Mouse (Mus musculus): ENCODE data around the gene Gm42372. TPM values are rescaled to one million over a fixed set of nuclear protein-coding genes. Genes with fewer than 3 reads are reported as not detected.

Gm42372 gene
- polyA plus RNA-seq (2012; rRNA removed): 2.3 TPM in 2 replicates

DNA sequence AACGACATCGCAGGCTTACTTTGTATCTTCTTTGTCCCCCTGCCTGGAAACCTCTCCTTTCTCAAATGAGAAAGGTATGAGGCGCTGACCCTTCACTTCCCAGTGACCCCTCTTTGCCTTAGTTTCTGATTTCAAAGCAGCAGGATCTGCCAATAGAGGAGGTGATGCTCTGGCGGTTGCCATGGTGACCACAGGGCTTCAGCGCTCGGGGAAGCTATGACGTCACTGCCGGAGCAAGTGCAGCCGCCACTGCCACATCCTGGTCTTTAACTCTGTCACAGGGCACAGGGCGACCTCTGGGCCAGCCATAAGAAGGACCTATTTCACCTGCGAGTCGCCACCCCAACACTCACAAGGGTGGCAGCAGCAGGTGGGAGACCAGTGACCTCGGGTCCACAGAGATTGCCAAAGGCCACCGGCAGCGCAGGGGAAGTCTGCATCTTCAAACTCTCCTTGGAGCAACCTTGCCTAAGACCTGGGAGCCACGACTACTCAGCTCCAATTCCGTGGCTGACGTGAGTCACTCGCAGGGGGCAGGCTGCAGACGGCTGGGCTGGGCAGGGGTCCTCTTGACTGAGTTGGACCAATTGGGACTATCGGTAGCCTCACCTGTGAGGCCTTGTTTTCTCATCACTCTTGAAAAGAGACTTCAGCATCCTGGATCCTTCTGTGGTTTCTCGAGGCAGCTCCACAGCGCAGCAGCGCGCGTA lies at the start of gene Gm42372:
TSS of gene Gm42372 (plus strand) at position 228 of the 710 bp plus-strand sequence.
- 39% methylated on average over 26 of the region's 26 CpGs for WGBS
- DNase-seq: peak; percentile 88
- H3K4me3 ChIP-seq (ENCODE audit: control insufficient read depth, insufficient read depth, low read length): peak within 1 kb of the TSS; percentile 31

DNA sequence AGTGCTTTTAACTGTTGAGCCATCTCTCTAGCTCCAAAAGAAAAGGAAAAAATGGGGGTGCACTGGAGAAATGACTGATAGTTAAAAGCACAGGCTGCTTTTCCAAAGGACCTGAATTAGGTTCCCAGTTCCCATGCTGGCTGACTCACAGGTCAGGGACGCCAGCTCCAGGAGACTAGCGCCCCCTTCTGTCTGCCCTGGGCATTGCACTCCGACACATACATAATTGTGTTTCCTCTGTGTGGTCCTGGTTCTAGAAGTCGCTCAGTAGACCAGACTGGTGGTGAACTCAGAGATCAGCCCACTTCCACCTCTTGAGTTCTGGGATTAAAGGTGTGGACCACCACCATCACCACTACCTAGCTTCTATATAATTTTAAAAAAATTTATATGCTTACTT lies 45.6 kb upstream of the Gm42372 start:
- DNase-seq: no peak
- Histone ChIP-seq H3K4me1 (replicated peaks; ENCODE audit: control insufficient read depth, insufficient read depth, low read length) (no peaks in the 10 kb centered on the region), H3K27me3 (ENCODE audit: control insufficient read depth, insufficient read depth, low read length) (no peaks in the 10 kb centered on the region), H3K27ac (ENCODE audit: control insufficient read depth, insufficient read depth, low read length) (no peak overlapping the region), H3K4me3 (ENCODE audit: control insufficient read depth, insufficient read depth, low read length) (no peak overlapping the region), H3K36me3 (ENCODE audit: control insufficient read depth, insufficient read depth, low read length) (no peaks in the 10 kb centered on the region)
- WGBS: 49% methylated on average over 4 of the region's 4 CpGs
- TF ChIP-seq CTCF (IDR thresholded peaks at IDR 0.05; ENCODE audit: borderline replicate concordance, control insufficient read depth, extremely low read depth, insufficient read depth, low read length, poor library complexity) (peak; percentile 63; the same call in 1 of the 2 replicates), POLR2A (IDR thresholded peaks at IDR 0.05; ENCODE audit: control insufficient read depth, extremely low read depth, insufficient read depth, low read length, poor library complexity) (no peak)

More for the DNA sequence above, at the start of gene Gm42372:
- TF ChIP-seq CTCF (IDR thresholded peaks at IDR 0.05; ENCODE audit: borderline replicate concordance, control insufficient read depth, extremely low read depth, insufficient read depth, low read length, poor library complexity): no peak
- TF ChIP-seq POLR2A (IDR thresholded peaks at IDR 0.05; ENCODE audit: control insufficient read depth, extremely low read depth, insufficient read depth, low read length, poor library complexity): no peak
- no peak within 1 kb of the TSS for H3K27ac ChIP-seq (ENCODE audit: control insufficient read depth, insufficient read depth, low read length)
- no peaks in the 10 kb centered on the region for H3K27me3 ChIP-seq (ENCODE audit: control insufficient read depth, insufficient read depth, low read length)
- peaks cover 23% of the 10 kb centered on the region for H3K4me1 ChIP-seq (replicated peaks; ENCODE audit: control insufficient read depth, insufficient read depth, low read length)
- H3K36me3 ChIP-seq (ENCODE audit: control insufficient read depth, insufficient read depth, low read length): no peaks in the 10 kb centered on the region

DNA sequence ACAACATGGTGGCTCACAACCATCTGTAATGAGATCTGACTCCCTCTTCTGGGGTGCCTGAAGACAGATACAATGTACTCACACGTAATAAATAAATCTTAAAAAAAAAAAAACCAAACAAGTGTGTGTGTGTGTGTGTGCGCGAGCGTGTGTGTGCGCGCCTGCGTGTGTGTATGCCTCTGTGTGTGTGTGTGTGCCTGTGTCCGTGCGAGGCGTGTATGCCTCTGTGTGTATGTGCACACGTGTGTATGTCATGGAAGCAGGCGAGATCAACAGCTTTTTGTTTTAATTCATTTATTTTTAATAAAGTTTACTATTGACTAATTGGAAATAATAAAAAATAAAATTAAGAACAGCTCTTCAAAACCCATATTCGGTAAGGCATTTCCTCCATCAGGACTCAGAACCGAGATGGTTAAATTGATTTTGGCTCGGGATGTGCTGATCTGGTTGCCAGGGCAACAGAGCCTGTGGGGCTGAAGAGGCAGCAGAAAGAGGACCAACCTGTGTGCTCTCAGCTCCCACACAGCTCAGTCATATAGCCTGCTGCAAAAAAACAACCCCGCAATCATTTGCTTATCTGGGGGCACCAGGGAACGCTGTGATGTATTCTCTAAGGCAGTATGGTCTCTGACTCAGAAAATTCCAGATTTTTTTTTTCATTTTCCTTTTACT lies 44.6 kb upstream of the Gm42372 start:
- Histone ChIP-seq H3K36me3 (ENCODE audit: control insufficient read depth, insufficient read depth, low read length) (no peaks in the 10 kb centered on the region), H3K4me3 (ENCODE audit: control insufficient read depth, insufficient read depth, low read length) (no peak overlapping the region), H3K27me3 (ENCODE audit: control insufficient read depth, insufficient read depth, low read length) (no peaks in the 10 kb centered on the region), H3K27ac (ENCODE audit: control insufficient read depth, insufficient read depth, low read length) (no peak overlapping the region), H3K4me1 (replicated peaks; ENCODE audit: control insufficient read depth, insufficient read depth, low read length) (0 out of 2 replicates have a peak, but pooled peaks cover 2% of the 10 kb centered on the region)
- TF ChIP-seq POLR2A (IDR thresholded peaks at IDR 0.05; ENCODE audit: control insufficient read depth, extremely low read depth, insufficient read depth, low read length, poor library complexity) (no peak), CTCF (IDR thresholded peaks at IDR 0.05; ENCODE audit: borderline replicate concordance, control insufficient read depth, extremely low read depth, insufficient read depth, low read length, poor library complexity) (no peak)
- WGBS: 82% methylated on average over 17 of the region's 17 CpGs
- no peak for DNase-seq

DNA sequence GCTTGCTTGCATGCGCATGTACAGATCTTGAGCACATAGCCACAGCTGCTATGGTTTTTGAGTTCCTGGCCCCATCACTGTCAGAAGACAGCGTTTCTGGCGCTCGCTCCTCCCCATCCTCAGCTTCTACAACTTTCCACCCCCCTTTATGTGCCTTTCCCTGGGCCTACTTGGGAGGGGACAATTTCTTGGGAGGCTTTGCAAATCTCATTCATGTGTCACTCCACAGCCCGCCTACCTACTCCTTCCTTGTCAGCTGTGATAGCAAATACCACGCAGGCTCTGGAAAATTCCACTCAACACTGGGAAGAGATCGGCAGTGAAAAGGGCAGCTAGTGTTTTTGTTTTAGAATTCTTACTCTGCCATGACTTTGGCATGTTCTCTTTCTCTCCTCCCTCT lies 42.6 kb upstream of the Gm42372 start:
- no peak overlapping the region for H3K27ac ChIP-seq (ENCODE audit: control insufficient read depth, insufficient read depth, low read length)
- H3K36me3 ChIP-seq (ENCODE audit: control insufficient read depth, insufficient read depth, low read length): no peaks in the 10 kb centered on the region
- H3K27me3 ChIP-seq (ENCODE audit: control insufficient read depth, insufficient read depth, low read length): peaks cover 4% of the 10 kb centered on the region; the same call in 1 of the 2 replicates
- H3K4me1 ChIP-seq (replicated peaks; ENCODE audit: control insufficient read depth, insufficient read depth, low read length): peaks cover 17% of the 10 kb centered on the region
- H3K4me3 ChIP-seq (ENCODE audit: control insufficient read depth, insufficient read depth, low read length): no peak overlapping the region
- 87% methylated on average over 7 of the region's 7 CpGs for WGBS
- TF ChIP-seq CTCF (IDR thresholded peaks at IDR 0.05; ENCODE audit: borderline replicate concordance, control insufficient read depth, extremely low read depth, insufficient read depth, low read length, poor library complexity): no peak
- TF ChIP-seq POLR2A (IDR thresholded peaks at IDR 0.05; ENCODE audit: control insufficient read depth, extremely low read depth, insufficient read depth, low read length, poor library complexity): no peak
- DNase-seq: no peak

DNA sequence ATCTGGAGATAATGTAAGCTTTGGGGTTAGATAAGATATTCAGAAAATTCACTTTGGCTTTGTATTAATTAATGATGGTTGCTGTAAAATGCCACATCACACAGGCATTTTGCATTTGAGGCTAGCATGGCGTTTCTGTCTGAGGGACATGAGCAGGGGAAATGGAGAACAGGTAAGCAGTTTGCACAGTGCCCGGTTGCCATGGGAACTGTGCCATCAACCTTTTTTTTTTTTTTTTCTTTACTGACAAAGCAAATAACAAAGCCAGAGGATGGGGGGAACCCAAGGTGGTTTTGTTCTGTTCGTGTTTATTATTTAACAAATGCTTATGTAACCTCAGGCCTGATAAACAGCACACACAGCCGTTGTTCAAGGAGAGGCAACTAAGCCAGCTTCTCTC lies 40.0 kb upstream of the Gm42372 start:
- Histone ChIP-seq H3K4me3 (ENCODE audit: control insufficient read depth, insufficient read depth, low read length) (no peak overlapping the region), H3K4me1 (replicated peaks; ENCODE audit: control insufficient read depth, insufficient read depth, low read length) (peaks cover 33% of the 10 kb centered on the region), H3K27me3 (ENCODE audit: control insufficient read depth, insufficient read depth, low read length) (peaks cover 20% of the 10 kb centered on the region; the same call in 1 of the 2 replicates), H3K27ac (ENCODE audit: control insufficient read depth, insufficient read depth, low read length) (no peak overlapping the region), H3K36me3 (ENCODE audit: control insufficient read depth, insufficient read depth, low read length) (no peaks in the 10 kb centered on the region)
- TF ChIP-seq CTCF (IDR thresholded peaks at IDR 0.05; ENCODE audit: borderline replicate concordance, control insufficient read depth, extremely low read depth, insufficient read depth, low read length, poor library complexity): no peak
- no peak for TF ChIP-seq POLR2A (IDR thresholded peaks at IDR 0.05; ENCODE audit: control insufficient read depth, extremely low read depth, insufficient read depth, low read length, poor library complexity)
- no peak for DNase-seq
- WGBS: 64% methylated on average over 4 of the region's 4 CpGs

DNA sequence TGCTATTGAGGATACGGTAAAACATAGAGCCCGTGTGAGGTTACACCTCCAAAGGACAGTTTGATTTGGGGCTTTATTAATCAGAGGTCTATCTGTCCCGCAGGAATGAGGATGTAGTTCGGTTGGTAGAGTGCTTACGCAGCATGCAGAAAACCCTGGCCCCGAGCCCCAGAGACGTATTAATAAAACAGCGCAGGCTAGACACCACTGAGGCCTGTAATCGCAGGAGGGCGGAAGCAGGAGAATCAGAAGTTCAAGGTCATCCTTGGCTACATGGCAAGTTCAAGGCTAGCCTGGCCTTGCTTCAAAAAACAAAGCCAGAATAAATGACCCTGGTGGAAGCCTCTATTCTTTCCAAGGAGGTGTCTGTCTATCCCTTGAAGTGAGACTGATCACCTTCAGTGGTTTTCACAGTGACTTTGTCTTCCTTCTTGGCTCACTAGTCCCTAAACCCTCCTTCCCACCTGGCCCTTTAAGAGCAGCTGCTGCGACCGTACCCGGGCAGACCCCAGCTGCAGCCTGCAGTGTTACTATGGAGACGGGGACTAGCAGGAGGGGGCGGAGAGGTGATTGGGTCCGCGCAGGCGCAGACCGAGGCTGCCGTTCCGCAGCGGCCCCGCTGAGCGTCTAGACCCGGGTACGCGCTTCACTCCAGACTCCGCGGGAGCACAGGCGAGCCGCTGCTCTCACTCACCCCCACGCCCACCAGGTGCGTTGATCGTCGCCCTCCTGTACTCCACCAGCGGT lies 38.7 kb upstream of the Gm42372 start, which contains the start of gene Pnmal2:
TSS of gene Pnmal2 (plus strand) at position 622 of the 747 bp plus-strand sequence.
- peak; percentile 69 for TF ChIP-seq POLR2A (IDR thresholded peaks at IDR 0.05; ENCODE audit: control insufficient read depth, extremely low read depth, insufficient read depth, low read length, poor library complexity)
- peak; percentile 63; the same call in 1 of the 2 replicates for TF ChIP-seq CTCF (IDR thresholded peaks at IDR 0.05; ENCODE audit: borderline replicate concordance, control insufficient read depth, extremely low read depth, insufficient read depth, low read length, poor library complexity)

More for the DNA sequence above, 38.7 kb upstream of the Gm42372 start, which contains the start of gene Pnmal2:
- Histone ChIP-seq H3K4me1 (replicated peaks; ENCODE audit: control insufficient read depth, insufficient read depth, low read length) (peaks cover 33% of the 10 kb centered on the region), H3K4me3 (ENCODE audit: control insufficient read depth, insufficient read depth, low read length) (peak within 1 kb of the TSS; percentile 68), H3K36me3 (ENCODE audit: control insufficient read depth, insufficient read depth, low read length) (no peaks in the 10 kb centered on the region), H3K27ac (ENCODE audit: control insufficient read depth, insufficient read depth, low read length) (peak within 1 kb of the TSS; percentile 32), H3K27me3 (ENCODE audit: control insufficient read depth, insufficient read depth, low read length) (peaks cover 20% of the 10 kb centered on the region; the same call in 1 of the 2 replicates)
- 26% methylated on average over 36 of the region's 36 CpGs for WGBS
- DNase-seq: peak; percentile 91

All from thymus, adult 2 months (tissue).